Mouse (Mus musculus): ENCODE measurements at regions not wholly inside any gene's neighbourhood (a gene's known extent, or its start where the extent isn't known, plus 50 kb on each side); places are given as distances from the start of the nearest gene placed in this dataset.

GRCm38 (mm10) chr14:21932771-21933170, 56.6 kb downstream of the Zfp503 start:
- no peak for DNase-seq (ENCODE audit: extremely low spot score, low spot score)

DNA sequence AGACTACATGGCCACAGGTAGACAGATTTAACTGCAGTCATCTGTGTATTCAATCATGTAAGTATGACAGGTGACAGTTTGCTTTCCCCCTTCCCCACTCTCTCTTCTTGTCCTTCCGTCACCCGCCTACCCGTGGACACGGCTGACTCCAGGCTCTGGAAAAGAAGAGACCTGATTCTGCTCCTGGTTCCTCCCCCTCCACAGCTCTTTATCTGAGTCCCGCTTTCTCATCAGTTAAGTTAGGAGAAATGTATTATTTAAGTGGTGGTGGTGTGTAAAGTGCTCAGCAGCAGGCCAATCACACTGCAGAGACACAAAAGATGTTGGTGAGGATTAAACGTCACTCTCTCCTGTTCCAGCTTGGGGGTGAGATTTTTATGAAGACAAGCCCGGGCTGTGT, 57.5 kb downstream of the Zfp503 start:
- no peak for DNase-seq (ENCODE audit: extremely low spot score, low spot score)

DNA sequence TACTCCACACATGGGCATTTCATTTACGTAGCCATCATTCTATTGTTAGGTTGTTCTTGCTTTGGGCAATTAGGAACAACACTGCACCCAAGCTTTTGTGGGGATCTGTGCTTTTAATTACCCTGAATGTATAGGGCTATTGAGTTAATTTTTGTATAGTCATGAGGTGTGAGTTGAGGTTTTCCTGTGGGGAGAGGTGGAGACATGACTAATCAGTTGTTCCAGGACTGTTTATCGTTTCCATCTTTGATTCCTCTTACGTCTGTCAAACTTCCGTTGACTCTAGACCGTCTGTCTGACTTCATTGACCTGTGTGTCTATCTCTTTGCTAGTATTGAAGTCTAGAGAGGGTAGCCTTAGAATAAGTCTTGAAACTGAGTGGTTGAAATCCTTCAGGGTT, 60.4 kb downstream of the Zfp503 start:
- DNase-seq (ENCODE audit: extremely low spot score, low spot score): no peak

GRCm38 (mm10) chr14:21916671-21917070, 67.9 kb upstream of the Comtd1 start:
- no peak for DNase-seq (ENCODE audit: extremely low spot score, low spot score)

- peak; percentile 36 for DNase-seq (ENCODE audit: extremely low spot score, low spot score)
Observed at GRCm38 (mm10) chr14:21904498-21905395, 56.0 kb upstream of the Comtd1 start.

- peak; percentile 92 for DNase-seq (ENCODE audit: extremely low spot score, low spot score)
Observed at GRCm38 (mm10) chr14:21903562-21904497, 55.1 kb upstream of the Comtd1 start.

DNA sequence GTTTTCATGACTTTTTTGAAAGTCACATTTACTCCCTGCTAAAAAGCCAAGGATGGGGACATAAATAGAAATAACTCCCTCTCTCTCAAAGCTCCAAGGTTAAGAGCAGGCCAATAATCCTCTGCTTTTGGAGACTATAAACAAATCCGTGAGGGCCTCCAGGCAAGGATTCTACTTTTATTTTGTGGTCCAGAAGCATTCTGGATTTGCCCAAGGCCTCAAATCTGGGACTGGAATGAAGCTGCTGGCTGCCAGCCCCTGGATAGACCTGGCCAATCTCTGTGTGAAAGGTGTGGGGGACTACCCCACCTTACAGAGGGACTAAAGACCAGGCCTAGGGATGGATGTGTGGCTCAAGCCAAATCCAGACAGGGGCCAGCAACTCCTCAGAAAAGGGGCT, 54.1 kb upstream of the Comtd1 start:
- peak; percentile 25 for DNase-seq (ENCODE audit: extremely low spot score, low spot score)

GRCm38 (mm10) chr14:21902456-21902855, 53.7 kb upstream of the Comtd1 start:
- no peak for DNase-seq (ENCODE audit: extremely low spot score, low spot score)

- DNase-seq (ENCODE audit: extremely low spot score, low spot score): no peak
Observed at GRCm38 (mm10) chr14:21900951-21901350, 52.2 kb upstream of the Comtd1 start.

DNA sequence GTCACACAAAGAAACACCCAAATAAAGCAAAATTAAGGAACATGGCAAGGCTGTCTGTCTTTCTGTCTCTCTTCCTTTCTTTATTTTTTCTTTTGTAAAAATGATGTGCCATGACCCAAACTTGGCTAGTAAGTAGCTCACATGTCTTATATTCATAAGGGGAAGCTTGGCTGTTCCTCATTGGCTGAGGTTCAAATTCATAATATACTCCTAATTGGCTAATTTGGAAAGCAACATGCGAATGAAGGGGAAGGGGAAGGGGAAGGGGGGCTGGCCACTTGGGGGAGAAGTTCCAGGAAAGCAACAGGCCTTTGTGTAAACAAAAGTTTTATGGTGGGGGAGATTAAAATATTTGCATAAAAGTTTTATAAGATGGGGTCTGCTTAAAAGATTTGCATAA, 51.7 kb upstream of the Comtd1 start:
- DNase-seq (ENCODE audit: extremely low spot score, low spot score): no peak

All from neural tube, embryonic 10.5 days (tissue).